Mouse (Mus musculus) heart, postnatal 0 days (tissue): ENCODE results near the gene Tnrc6c. TPM values are rescaled to one million over a fixed set of nuclear protein-coding genes. Genes with fewer than 3 reads are reported as not detected.

Experiments used
- ATAC-seq: fragments of 200-750 bp; cut with Nextera tagmentation; 2 replicates; pipeline ENCODE4 v1.8.0; 2017; ENCODE audit warnings: low read depth, moderate number of reproducible peaks, moderate library complexity; ENCODE audit not compliant: insufficient read depth
- DNase-seq: peaks from one replicate; pipeline ENCODE4 v3.0.0-alpha.2; 2016; ENCODE audit warnings: low spot score
- H3K27ac ChIP-seq: fragments of 300-500 bp; sonication (generic); 2 replicates; pipeline ENCODE4 v1.5.1; 2014; ENCODE audit warnings: low read depth, mild to moderate bottlenecking
- H3K27me3 ChIP-seq: fragments of 300-500 bp; sonication (generic); 2 replicates; pipeline ENCODE4 v1.6.1; 2014; ENCODE audit warnings: low read length, mixed read lengths; ENCODE audit not compliant: control insufficient read depth, insufficient read depth
- H3K36me3 ChIP-seq: fragments of 300-500 bp; sonication (generic); replicated peaks from 2 replicates; pipeline ENCODE4 v1.6.1; 2014; ENCODE audit warnings: low read length, mixed read lengths; ENCODE audit not compliant: control insufficient read depth, insufficient read depth
- H3K4me1 ChIP-seq: fragments of 300-500 bp; sonication (generic); 2 replicates; pipeline ENCODE4 v1.6.1; 2014; ENCODE audit warnings: antibody characterized with exemption; ENCODE audit not compliant: control insufficient read depth, insufficient read depth
- H3K4me2 ChIP-seq: fragments of 300-500 bp; sonication (generic); 2 replicates; pipeline ENCODE4 v1.6.1; 2014; ENCODE audit warnings: low read depth, mild to moderate bottlenecking, low read length, moderate library complexity
- H3K4me3 ChIP-seq: fragments of 300-500 bp; sonication (generic); 2 replicates; pipeline ENCODE4 v1.5.1; 2014; ENCODE audit warnings: low read depth, low read length
- H3K9ac ChIP-seq: fragments of 300-500 bp; sonication (generic); replicated peaks from 2 replicates; pipeline ENCODE4 v1.6.1; 2014; ENCODE audit warnings: low read depth, low read length, mixed read lengths
- H3K9me3 ChIP-seq: fragments of 300-500 bp; sonication (generic); replicated peaks from 2 replicates; pipeline ENCODE4 v1.6.1; 2016; ENCODE audit warnings: low read length; ENCODE audit not compliant: control insufficient read depth
- CTCF ChIP-seq: IDR thresholded peaks from 2 replicates; pipeline ENCODE4 v1.5.1; 2016; ENCODE audit warnings: antibody characterized with exemption, control low read depth, low read depth
- EP300 ChIP-seq: IDR thresholded peaks from 2 replicates; pipeline ENCODE4 v1.6.1; 2016; ENCODE audit warnings: antibody characterized with exemption, low read depth
- WGBS: fragments of 180-500 bp; shearing (Covaris S2); extraction: QIAGEN DNeasy Blood & Tissue Kit; methylation state at CpG from one replicate; pipeline ENCODE4 v1.1.7; 2014; 5-methylcytosine and 5-hydroxymethylcytosine counted together
- polyA plus RNA-seq: library from polyadenylated mRNA; unstranded; fragments of >200 nt; fragmentation: Nextera tagmentation; extraction: Ambion mirVana; gene quantifications from 2 replicates; pipeline ENCODE4 v1.2.1, GENCODE M21; 2015
- total RNA-seq: library from RNA; depleted of rRNA; stranded (reverse); fragments of >200 nt; gene quantifications from 2 replicates; pipeline ENCODE4 v1.2.3, GENCODE M21; 2014; ENCODE audit warnings: low replicate concordance

Tnrc6c gene
- total and polyA plus RNA-seq, 2 experiments from 2014 or later, result 6.8 to 24.4 TPM

DNA sequence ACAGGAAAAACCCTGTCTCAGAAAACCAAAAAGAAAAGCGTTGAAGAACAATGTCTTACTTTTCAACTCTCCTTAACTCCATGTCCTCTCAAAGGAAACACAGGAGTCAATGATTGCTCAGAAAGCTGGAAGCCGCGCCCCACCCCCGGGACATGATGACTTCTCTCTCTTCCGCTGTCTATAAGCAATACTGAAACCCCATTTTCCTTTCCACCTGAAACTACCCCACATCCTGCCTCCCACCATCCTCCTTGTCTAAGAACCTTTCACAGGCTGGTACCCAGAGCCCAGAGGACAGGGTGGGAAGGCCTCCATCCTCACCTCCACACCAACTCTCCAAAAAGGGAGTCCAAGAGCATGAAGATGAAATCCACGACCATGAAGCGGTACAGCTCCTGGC is 118.3 kb downstream of the Tnrc6c start:
- Histone ChIP-seq H3K4me1 (no peaks in the 10 kb centered on the region), H3K27me3 (no peaks in the 10 kb centered on the region), H3K27ac (no peak overlapping the region), H3K36me3 (peaks cover 50% of the 10 kb centered on the region), H3K4me2 (no peak overlapping the region), H3K9me3 (no peaks in the 10 kb centered on the region), H3K9ac (no peak overlapping the region), H3K4me3 (no peak overlapping the region)
- no peak for ATAC-seq
- WGBS, result 90% methylated on average over 7 of the region's 7 CpGs
- DNase-seq, result no peak
- TF ChIP-seq EP300, result no peak
- no peak for TF ChIP-seq CTCF

DNA sequence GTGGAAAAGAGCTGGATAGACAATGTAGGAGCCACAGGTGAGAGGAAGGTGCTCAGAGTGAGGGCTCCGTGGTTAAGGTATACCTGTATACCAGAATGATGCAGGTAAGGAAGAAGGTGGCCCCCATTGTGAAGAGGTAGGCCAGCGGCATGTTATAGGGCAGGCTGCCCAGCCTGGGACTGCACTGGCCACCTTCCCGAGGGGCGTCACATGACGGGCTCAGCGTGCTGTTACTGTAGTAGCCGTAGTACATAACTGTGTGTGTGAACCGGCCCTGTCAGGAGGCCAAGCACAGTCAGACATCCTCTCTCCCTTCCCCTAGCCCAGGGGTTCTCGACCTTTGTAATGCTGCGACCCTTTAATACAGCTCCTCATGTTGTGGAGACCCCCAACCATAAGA is 120.8 kb downstream of the Tnrc6c start:
- Histone ChIP-seq H3K9me3 (no peaks in the 10 kb centered on the region), H3K4me2 (no peak overlapping the region), H3K27me3 (no peaks in the 10 kb centered on the region), H3K27ac (no peak overlapping the region), H3K4me3 (no peak overlapping the region), H3K4me1 (peaks cover 14% of the 10 kb centered on the region), H3K9ac (no peak overlapping the region), H3K36me3 (peaks cover 47% of the 10 kb centered on the region)
- WGBS, result 88% methylated on average over 10 of the region's 10 CpGs
- DNase-seq, result no peak
- no peak for ATAC-seq
- TF ChIP-seq CTCF (no peak), EP300 (no peak)

- no peak for ATAC-seq
- Histone ChIP-seq H3K27ac (no peak overlapping the region), H3K9me3 (no peaks in the 10 kb centered on the region), H3K36me3 (peaks cover 47% of the 10 kb centered on the region), H3K9ac (no peak overlapping the region), H3K4me3 (no peak overlapping the region), H3K4me1 (peaks cover 18% of the 10 kb centered on the region), H3K4me2 (no peak overlapping the region), H3K27me3 (no peaks in the 10 kb centered on the region)
- 93% methylated on average over 11 of the region's 13 CpGs for WGBS
- no peak for TF ChIP-seq CTCF
- no peak for TF ChIP-seq EP300
- no peak for DNase-seq
Observed at GRCm38 (mm10) chr11:117775540-117775939, 121.5 kb downstream of the Tnrc6c start.

GRCm38 (mm10) chr11:117776085-117776792 is 122.2 kb downstream of the Tnrc6c start:
- Histone ChIP-seq H3K4me3 (no peak overlapping the region), H3K27me3 (no peaks in the 10 kb centered on the region), H3K9ac (no peak overlapping the region), H3K4me1 (peaks cover 21% of the 10 kb centered on the region), H3K27ac (no peak overlapping the region), H3K36me3 (peaks cover 46% of the 10 kb centered on the region), H3K9me3 (no peaks in the 10 kb centered on the region), H3K4me2 (no peak overlapping the region)
- no peak for ATAC-seq
- no peak for DNase-seq
- TF ChIP-seq EP300 (no peak), CTCF (no peak)
- WGBS, result 91% methylated on average over 14 of the region's 14 CpGs

DNA sequence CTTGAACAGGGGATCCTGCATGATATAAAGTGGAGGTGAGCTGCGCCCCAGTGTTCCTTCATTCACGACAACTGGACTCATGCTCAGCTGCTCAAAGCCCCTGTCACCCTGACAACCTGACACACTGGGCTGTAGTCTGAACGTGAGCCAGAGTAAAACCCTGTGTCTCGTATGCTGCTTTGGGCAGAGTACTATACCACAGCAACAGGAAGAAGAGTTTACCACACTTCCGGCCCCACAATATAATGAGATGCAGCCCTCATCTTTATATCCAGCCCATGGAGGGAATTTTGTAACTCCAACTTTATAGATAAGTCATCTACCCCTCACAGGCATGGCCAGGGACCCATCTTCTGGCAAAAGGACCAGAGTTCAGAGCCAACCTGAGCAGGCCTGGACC is 123.0 kb downstream of the Tnrc6c start:
- Histone ChIP-seq H3K4me3 (no peak overlapping the region), H3K27ac (peak overlapping the region; percentile 36; the same call in 1 of the 2 replicates), H3K27me3 (no peaks in the 10 kb centered on the region), H3K9ac (no peak overlapping the region), H3K4me2 (no peak overlapping the region), H3K9me3 (no peaks in the 10 kb centered on the region), H3K4me1 (peaks cover 30% of the 10 kb centered on the region), H3K36me3 (peaks cover 40% of the 10 kb centered on the region)
- DNase-seq, result no peak
- WGBS, result 90% methylated on average over 5 of the region's 5 CpGs
- no peak for ATAC-seq
- TF ChIP-seq EP300 (no peak), CTCF (no peak)

- Histone ChIP-seq H3K27ac (peak overlapping the region; percentile 97; the same call in 1 of the 2 replicates), H3K4me3 (no peak overlapping the region)
- TF ChIP-seq EP300 (no peak), CTCF (no peak)
Observed at GRCm38 (mm10) chr11:117778031-117778430, 123.9 kb downstream of the Tnrc6c start.

More at GRCm38 (mm10) chr11:117778031-117778430, 123.9 kb downstream of the Tnrc6c start:
- WGBS, result 89% methylated on average over 11 of the region's 11 CpGs
- Histone ChIP-seq H3K27me3 (no peaks in the 10 kb centered on the region), H3K4me2 (no peak overlapping the region), H3K36me3 (peaks cover 36% of the 10 kb centered on the region), H3K9me3 (no peaks in the 10 kb centered on the region), H3K4me1 (peaks cover 30% of the 10 kb centered on the region), H3K9ac (no peak overlapping the region)
- ATAC-seq (no peak), DNase-seq (no peak)
